Mouse (Mus musculus): ENCODE results near the gene Tbc1d8. TPM values are rescaled to one million over a fixed set of nuclear protein-coding genes. Genes with fewer than 3 reads are reported as not detected.

The Tbc1d8 gene
- polyA plus RNA-seq, 1 experiment from 2014 or later: 11.7 TPM

DNA sequence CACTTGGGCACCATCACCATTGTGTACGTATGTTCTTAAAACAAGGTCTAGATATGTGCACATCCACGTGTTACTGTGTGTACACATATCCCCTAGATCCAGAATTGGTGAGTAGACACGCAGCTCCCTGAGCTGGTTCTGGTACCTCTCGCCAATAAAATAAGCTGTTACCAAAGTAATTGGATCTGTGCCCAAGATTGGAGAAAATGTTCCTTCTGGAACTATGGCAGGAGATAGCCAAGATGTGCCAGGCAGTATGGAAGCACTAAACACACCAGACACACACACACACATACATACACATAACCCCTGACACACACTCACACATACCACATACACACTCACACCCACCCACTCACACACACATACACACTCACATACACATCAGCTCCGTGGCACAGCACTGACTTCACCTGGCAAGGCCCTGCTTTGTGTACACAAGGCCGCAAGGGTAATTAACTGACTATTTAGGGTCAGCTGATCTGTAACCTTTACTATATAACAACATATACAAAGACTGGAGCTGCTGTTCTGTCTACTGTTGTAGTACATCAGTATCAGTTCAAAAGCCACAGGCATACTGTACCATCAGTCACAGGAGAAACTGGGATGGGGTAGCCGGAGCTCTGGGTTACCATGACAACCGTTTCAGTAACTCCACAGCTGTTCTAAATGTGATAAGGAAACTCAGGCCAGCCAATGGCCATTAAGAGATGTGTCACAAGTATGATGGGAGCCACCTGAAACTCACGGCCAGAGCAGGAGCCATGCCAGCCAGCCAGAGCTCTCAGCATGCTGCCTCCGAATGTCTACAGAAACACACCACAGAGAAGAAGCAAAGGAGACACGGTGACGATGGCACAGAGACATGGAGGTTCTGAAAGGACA is 38.6 kb downstream of the Tbc1d8 start:
- no peak for ATAC-seq (ENCODE audit: insufficient read depth, low FRiP score, low read depth)
- no peak overlapping the region for H3K4me3 ChIP-seq (replicated peaks)
- H3K27ac ChIP-seq: no peak overlapping the region
- no peaks in the 10 kb centered on the region for H3K36me3 ChIP-seq
- H3K9ac ChIP-seq: no peak overlapping the region
- peaks cover 11% of the 10 kb centered on the region for H3K4me1 ChIP-seq
- WGBS: 62% methylated on average over 12 of the region's 12 CpGs
- no peaks in the 10 kb centered on the region for H3K27me3 ChIP-seq (replicated peaks)
- H3K4me2 ChIP-seq: no peak overlapping the region
- H3K9me3 ChIP-seq: no peaks in the 10 kb centered on the region

GRCm38 (mm10) chr1:39438629-39439028 is 39.9 kb downstream of the Tbc1d8 start:
- peaks cover 7% of the 10 kb centered on the region for H3K4me1 ChIP-seq
- no peak overlapping the region for H3K4me2 ChIP-seq
- H3K9ac ChIP-seq: no peak overlapping the region
- H3K36me3 ChIP-seq: no peaks in the 10 kb centered on the region
- H3K27me3 ChIP-seq (replicated peaks): no peaks in the 10 kb centered on the region
- ATAC-seq (ENCODE audit: insufficient read depth, low FRiP score, low read depth): no peak; the same call in 1 of the 2 replicates
- no peak overlapping the region for H3K27ac ChIP-seq
- no peaks in the 10 kb centered on the region for H3K9me3 ChIP-seq
- H3K4me3 ChIP-seq (replicated peaks): no peak overlapping the region

- no peaks in the 10 kb centered on the region for H3K36me3 ChIP-seq
- WGBS: 71% methylated on average over 6 of the region's 6 CpGs
- H3K4me3 ChIP-seq (replicated peaks): no peak overlapping the region
- 0 out of 2 replicates have a peak overlapping the region, but pooled peaks have one; percentile 4 for H3K4me2 ChIP-seq
- H3K27ac ChIP-seq: no peak overlapping the region
- no peak for ATAC-seq (ENCODE audit: insufficient read depth, low FRiP score, low read depth)
- no peak overlapping the region for H3K9ac ChIP-seq
- no peaks in the 10 kb centered on the region for H3K4me1 ChIP-seq
- H3K27me3 ChIP-seq (replicated peaks): no peaks in the 10 kb centered on the region
- no peaks in the 10 kb centered on the region for H3K9me3 ChIP-seq
Observed at GRCm38 (mm10) chr1:39434264-39434663, 44.3 kb downstream of the Tbc1d8 start.

- H3K9ac ChIP-seq: no peak overlapping the region
- H3K27ac ChIP-seq: no peak overlapping the region; the same call in 1 of the 2 replicates
- H3K4me2 ChIP-seq: peak overlapping the region; percentile 23; the same call in 1 of the 2 replicates
- ATAC-seq (ENCODE audit: insufficient read depth, low FRiP score, low read depth): peak; percentile 72; the same call in 1 of the 2 replicates
- H3K36me3 ChIP-seq: no peaks in the 10 kb centered on the region
- H3K9me3 ChIP-seq: no peaks in the 10 kb centered on the region
- H3K4me1 ChIP-seq: no peaks in the 10 kb centered on the region
- H3K4me3 ChIP-seq (replicated peaks): no peak overlapping the region
- no peaks in the 10 kb centered on the region for H3K27me3 ChIP-seq (replicated peaks)
- 39% methylated on average over 9 of the region's 9 CpGs for WGBS
Observed at GRCm38 (mm10) chr1:39430020-39430419, 48.5 kb downstream of the Tbc1d8 start.

- no peak for ATAC-seq (ENCODE audit: insufficient read depth, low FRiP score, low read depth)
Observed at GRCm38 (mm10) chr1:39429015-39429414, 49.5 kb downstream of the Tbc1d8 start.

DNA sequence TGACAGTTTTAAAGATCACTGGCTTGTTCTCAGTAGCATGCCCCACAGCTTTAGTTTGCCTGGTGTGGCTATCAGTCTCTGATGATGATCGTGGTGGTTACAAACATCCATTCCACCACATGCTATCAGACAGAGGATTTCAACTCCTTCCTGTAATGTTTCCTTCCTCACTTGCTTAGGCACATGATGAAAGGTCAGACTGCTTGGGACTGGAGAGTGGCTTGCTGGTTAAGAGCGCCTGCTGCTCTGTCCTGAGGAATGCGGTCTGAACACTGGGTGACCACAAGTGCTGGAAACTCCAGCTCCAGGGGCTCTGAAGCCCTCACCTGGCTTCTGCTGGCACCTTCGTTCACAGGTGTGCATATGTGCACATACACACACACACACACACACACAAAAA is 50.3 kb downstream of the Tbc1d8 start:
- H3K4me3 ChIP-seq (replicated peaks): no peak overlapping the region
- ATAC-seq (ENCODE audit: insufficient read depth, low FRiP score, low read depth): no peak
- H3K4me2 ChIP-seq: no peak overlapping the region
- no peaks in the 10 kb centered on the region for H3K27me3 ChIP-seq (replicated peaks)
- no peaks in the 10 kb centered on the region for H3K36me3 ChIP-seq
- no peak overlapping the region for H3K9ac ChIP-seq
- no peaks in the 10 kb centered on the region for H3K9me3 ChIP-seq
- H3K27ac ChIP-seq: no peak overlapping the region
- no peaks in the 10 kb centered on the region for H3K4me1 ChIP-seq
- WGBS: 68% methylated on average over 4 of the region's 4 CpGs

More at GRCm38 (mm10) chr1:39429015-39429414, 49.5 kb downstream of the Tbc1d8 start:
- Histone ChIP-seq H3K36me3 (no peaks in the 10 kb centered on the region), H3K4me3 (replicated peaks) (no peak overlapping the region), H3K9ac (no peak overlapping the region), H3K9me3 (no peaks in the 10 kb centered on the region), H3K27ac (no peak overlapping the region), H3K4me1 (no peaks in the 10 kb centered on the region), H3K27me3 (replicated peaks) (no peaks in the 10 kb centered on the region), H3K4me2 (no peak overlapping the region)
- WGBS: 95% methylated on average over 5 of the region's 5 CpGs

GRCm38 (mm10) chr1:39425497-39425896 is 53.1 kb downstream of the Tbc1d8 start:
- ATAC-seq (ENCODE audit: insufficient read depth, low FRiP score, low read depth): no peak
- Histone ChIP-seq H3K4me3 (replicated peaks) (no peak overlapping the region), H3K4me1 (no peaks in the 10 kb centered on the region), H3K9me3 (no peaks in the 10 kb centered on the region), H3K27ac (no peak overlapping the region), H3K27me3 (replicated peaks) (no peaks in the 10 kb centered on the region), H3K36me3 (no peaks in the 10 kb centered on the region), H3K9ac (no peak overlapping the region), H3K4me2 (no peak overlapping the region)
- WGBS: 77% methylated on average over 9 of the region's 9 CpGs

GRCm38 (mm10) chr1:39420987-39421386 is 57.6 kb downstream of the Tbc1d8 start:
- Histone ChIP-seq H3K36me3 (no peaks in the 10 kb centered on the region), H3K9me3 (no peaks in the 10 kb centered on the region), H3K4me3 (replicated peaks) (no peak overlapping the region), H3K27ac (no peak overlapping the region), H3K9ac (no peak overlapping the region), H3K27me3 (replicated peaks) (no peaks in the 10 kb centered on the region), H3K4me2 (no peak overlapping the region), H3K4me1 (0 out of 2 replicates have a peak, but pooled peaks cover 5% of the 10 kb centered on the region)
- WGBS: 92% methylated on average over 6 of the region's 6 CpGs
- no peak for ATAC-seq (ENCODE audit: insufficient read depth, low FRiP score, low read depth)

- H3K27me3 ChIP-seq (replicated peaks): no peaks in the 10 kb centered on the region
- no peaks in the 10 kb centered on the region for H3K36me3 ChIP-seq
- no peaks in the 10 kb centered on the region for H3K9me3 ChIP-seq
- no peak overlapping the region for H3K9ac ChIP-seq
- H3K27ac ChIP-seq: no peak overlapping the region
- 75% methylated on average over 9 of the region's 9 CpGs for WGBS
- 0 out of 2 replicates have a peak, but pooled peaks cover 5% of the 10 kb centered on the region for H3K4me1 ChIP-seq
- ATAC-seq (ENCODE audit: insufficient read depth, low FRiP score, low read depth): no peak
- H3K4me2 ChIP-seq: no peak overlapping the region
- H3K4me3 ChIP-seq (replicated peaks): no peak overlapping the region
Observed at GRCm38 (mm10) chr1:39418852-39419251, 59.7 kb downstream of the Tbc1d8 start.

- Histone ChIP-seq H3K36me3 (no peaks in the 10 kb centered on the region), H3K9ac (no peak overlapping the region), H3K4me2 (no peak overlapping the region), H3K27ac (peak overlapping the region; percentile 41), H3K9me3 (no peaks in the 10 kb centered on the region), H3K4me3 (replicated peaks) (no peak overlapping the region), H3K4me1 (0 out of 2 replicates have a peak, but pooled peaks cover 5% of the 10 kb centered on the region), H3K27me3 (replicated peaks) (no peaks in the 10 kb centered on the region)
- ATAC-seq (ENCODE audit: insufficient read depth, low FRiP score, low read depth): peak; percentile 43; the same call in 1 of the 2 replicates
- 23% methylated on average over 12 of the region's 12 CpGs for WGBS
Observed at GRCm38 (mm10) chr1:39417817-39418216, 60.7 kb downstream of the Tbc1d8 start.

DNA sequence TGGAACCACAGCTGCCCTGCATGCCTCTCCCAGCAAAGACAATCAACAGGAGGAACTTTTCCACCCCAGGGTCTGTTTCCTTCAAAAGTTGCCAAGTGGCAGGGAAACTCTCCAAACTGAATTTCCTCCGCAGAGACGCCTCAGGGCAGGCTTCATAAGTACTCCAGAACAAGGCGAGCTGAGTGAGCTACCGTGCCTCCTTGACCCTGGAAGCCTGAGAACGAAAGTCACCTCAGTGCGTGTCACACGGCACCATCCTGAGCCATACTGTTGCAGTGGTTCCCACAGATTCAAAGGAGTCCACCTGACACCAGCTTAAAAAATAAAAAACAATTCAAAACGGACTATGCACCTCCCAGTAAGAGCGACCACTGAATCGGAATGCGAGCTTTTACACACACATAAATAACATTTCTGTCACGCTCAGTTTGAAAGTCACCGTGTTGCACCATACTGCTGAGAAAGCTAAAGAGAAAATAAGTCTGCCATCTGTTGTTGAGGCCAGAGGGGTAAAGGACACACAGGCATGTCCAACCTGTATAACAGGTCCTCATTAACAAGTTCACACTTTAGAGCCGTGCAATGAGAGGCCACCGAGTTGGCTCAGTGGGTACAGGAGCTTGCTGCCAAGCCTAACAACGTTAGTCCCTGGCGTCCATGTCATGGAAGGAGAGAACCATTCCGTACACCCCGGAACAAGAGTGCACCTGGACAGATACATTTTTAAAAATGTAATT is 68.3 kb downstream of the Tbc1d8 start:
- no peaks in the 10 kb centered on the region for H3K9me3 ChIP-seq
- WGBS: 72% methylated on average over 19 of the region's 19 CpGs
- no peaks in the 10 kb centered on the region for H3K36me3 ChIP-seq
- no peaks in the 10 kb centered on the region for H3K27me3 ChIP-seq (replicated peaks)
- H3K4me2 ChIP-seq: no peak overlapping the region
- H3K9ac ChIP-seq: no peak overlapping the region
- no peak overlapping the region for H3K27ac ChIP-seq
- H3K4me1 ChIP-seq: peaks cover 9% of the 10 kb centered on the region
- no peak overlapping the region for H3K4me3 ChIP-seq (replicated peaks)
- ATAC-seq (ENCODE audit: insufficient read depth, low FRiP score, low read depth): no peak; the same call in 1 of the 2 replicates

DNA sequence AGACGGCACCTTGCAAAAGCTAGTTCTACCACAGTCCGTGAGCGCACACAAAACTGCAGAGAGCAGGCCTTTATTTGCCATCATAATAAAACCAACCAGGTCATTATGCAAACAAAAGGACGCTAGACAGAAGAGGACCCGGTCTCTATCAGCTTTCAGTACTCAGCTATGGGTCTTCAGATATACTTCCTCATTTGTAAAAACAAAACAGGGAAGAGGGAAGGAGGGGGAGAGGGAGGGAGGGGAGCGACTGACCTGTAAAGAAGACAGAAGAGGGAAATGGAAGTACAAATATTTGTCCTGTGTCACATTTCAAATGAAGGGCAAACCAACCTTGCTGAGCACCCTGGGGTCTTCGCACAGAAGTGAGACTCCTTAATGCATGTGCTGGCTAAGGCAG is 69.9 kb downstream of the Tbc1d8 start:
- peak overlapping the region; percentile 31; the same call in 1 of the 2 replicates for H3K27ac ChIP-seq
- ATAC-seq (ENCODE audit: insufficient read depth, low FRiP score, low read depth): no peak
- no peak overlapping the region for H3K4me2 ChIP-seq
- no peak overlapping the region for H3K9ac ChIP-seq
- H3K4me3 ChIP-seq (replicated peaks): no peak overlapping the region
- no peaks in the 10 kb centered on the region for H3K9me3 ChIP-seq
- no peaks in the 10 kb centered on the region for H3K27me3 ChIP-seq (replicated peaks)
- peaks cover 9% of the 10 kb centered on the region for H3K4me1 ChIP-seq
- no peaks in the 10 kb centered on the region for H3K36me3 ChIP-seq
- 49% methylated on average over 7 of the region's 7 CpGs for WGBS

Measured in stomach, embryonic 15.5 days (tissue).